Mouse (Mus musculus): ENCODE results near the gene Disp1.

Gene Disp1

DNA sequence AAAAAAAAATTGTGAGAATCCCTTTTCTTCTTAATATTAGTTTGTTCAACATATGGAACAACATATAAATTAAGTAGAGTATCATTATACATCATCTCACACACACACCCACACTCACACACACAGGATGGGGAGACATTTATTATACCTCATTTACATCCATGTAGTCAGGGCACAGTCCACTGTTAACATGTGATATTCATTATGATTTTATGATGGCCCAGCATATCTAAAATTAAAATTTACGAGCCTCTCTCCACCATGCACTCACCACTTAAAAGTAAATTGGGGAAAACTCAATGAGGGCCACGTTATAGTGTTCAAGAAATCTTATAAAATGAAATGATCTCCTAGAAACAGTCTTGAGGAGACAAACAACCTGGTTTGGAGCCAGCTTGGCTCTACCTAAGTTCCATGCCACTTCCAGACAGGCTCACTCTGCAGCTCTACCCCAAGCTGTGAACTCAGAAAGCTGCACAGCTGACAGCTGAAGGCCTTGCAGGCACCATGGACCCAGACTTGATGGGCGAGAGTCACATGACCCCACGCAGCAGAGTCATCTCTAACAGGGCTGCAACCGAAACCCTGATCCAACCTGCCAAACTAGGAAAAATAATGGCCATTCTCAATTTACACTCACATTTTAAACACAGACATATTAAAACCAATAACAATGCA lies 57.7 kb downstream of the Disp1 start:
- no peak for DNase-seq (ENCODE audit: low spot score in 2 of 2)

DNA sequence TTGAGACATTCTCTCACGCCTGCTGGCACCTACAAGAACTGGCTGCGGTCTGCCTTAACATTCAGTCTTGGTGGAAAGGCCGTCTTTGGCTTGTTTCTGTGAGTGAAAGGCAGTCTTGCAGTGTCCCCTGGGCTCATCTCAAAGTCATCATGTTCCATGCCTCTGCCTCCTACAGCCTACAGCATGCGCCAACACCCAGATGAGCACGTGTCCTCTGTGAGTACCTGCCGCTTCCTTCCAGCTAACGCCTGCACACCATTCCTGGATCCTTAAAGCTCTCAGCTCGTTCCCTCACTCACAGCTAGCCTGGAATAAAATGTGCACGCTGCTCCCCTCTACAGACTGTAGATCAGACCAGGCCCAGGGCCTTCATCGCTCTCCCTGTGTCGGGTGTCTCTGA lies 60.3 kb downstream of the Disp1 start:
- no peak for DNase-seq (ENCODE audit: low spot score in 2 of 2)

GRCm38 (mm10) chr1:183160188-183160587 lies 61.1 kb downstream of the Disp1 start:
- no peak for DNase-seq (ENCODE audit: low spot score in 2 of 2)

- no peak for DNase-seq (ENCODE audit: low spot score in 2 of 2)
Observed at GRCm38 (mm10) chr1:183159183-183159582, 62.1 kb downstream of the Disp1 start.

GRCm38 (mm10) chr1:183155600-183155999 lies 65.7 kb downstream of the Disp1 start:
- no peak for DNase-seq (ENCODE audit: low spot score in 2 of 2)

DNA sequence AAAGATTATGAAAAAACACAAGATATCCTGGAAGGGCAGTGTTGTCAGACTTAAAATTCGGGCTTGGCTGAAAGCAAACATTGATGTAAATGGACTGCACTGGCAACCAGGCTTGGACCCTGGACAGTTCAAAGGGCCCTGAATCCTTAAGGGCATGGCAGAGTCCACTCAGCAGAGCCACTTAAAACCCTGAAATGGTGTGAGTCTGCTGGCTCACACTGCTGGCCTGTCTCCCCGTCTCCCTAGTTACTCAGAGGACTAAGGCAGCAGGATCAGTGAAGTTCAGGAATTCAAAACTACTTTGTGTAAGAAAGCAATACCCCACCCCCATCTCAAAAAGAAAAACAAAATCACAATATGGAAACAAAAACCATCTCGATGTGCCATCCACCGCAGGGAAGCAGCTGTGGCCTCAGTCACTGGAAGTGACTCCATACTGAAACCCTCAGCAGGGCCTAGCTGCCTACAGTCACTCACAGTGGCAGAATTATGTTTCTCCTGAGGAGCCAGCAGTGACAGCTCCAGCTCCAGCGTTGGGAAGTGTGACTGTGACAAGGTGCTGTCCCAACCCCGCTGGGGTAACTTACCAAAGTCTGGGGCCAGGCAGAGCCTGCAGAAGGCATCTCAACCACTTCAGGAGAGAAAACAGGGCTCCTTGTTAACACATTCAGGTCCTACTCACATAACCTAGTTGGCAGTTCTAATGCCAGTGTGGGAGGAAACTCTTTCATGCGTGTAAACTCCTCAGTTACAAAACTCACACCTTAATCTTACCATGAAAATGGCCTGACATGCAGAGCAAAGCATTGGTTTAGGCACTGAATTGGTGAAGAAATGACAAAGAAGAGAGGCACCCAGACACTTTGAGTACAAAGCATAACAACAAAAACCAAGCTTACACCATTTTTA lies 66.8 kb downstream of the Disp1 start:
- no peak for DNase-seq (ENCODE audit: low spot score in 2 of 2)

GRCm38 (mm10) chr1:183153354-183153753 lies 68.0 kb downstream of the Disp1 start:
- DNase-seq (ENCODE audit: low spot score in 2 of 2), result no peak

GRCm38 (mm10) chr1:183151510-183152319 lies 69.6 kb downstream of the Disp1 start:
- DNase-seq (ENCODE audit: low spot score in 2 of 2), result peak; percentile 44 to 68

- DNase-seq (ENCODE audit: low spot score in 2 of 2), result no peak
Observed at GRCm38 (mm10) chr1:183150379-183150840, 70.9 kb downstream of the Disp1 start.

DNA sequence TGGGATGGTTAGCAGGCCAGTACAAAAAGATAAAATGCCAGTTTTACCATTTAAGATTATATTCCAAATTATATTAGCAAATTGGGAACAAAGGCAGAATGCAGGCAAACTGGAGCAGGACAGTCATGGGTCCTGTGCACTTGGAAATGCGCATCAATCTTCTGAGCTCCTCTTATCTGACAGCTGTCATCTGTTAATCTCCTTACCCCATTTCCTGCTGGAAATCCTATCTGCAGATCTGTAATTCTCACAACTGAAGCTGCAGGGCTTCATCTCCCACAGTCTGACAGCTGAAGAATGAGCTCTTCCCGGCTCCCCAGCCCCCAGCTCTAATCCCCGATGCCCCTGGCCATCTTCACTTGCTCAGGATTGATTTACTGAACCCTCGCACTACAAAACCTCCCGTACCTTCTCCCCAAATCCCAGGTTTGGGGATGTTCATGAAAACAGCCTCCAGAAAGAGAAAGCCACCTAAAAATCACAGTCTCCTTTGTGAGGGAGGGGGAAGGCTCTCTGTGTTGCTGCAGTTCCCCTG lies 71.7 kb downstream of the Disp1 start:
- DNase-seq (ENCODE audit: low spot score in 2 of 2), result no peak

DNA sequence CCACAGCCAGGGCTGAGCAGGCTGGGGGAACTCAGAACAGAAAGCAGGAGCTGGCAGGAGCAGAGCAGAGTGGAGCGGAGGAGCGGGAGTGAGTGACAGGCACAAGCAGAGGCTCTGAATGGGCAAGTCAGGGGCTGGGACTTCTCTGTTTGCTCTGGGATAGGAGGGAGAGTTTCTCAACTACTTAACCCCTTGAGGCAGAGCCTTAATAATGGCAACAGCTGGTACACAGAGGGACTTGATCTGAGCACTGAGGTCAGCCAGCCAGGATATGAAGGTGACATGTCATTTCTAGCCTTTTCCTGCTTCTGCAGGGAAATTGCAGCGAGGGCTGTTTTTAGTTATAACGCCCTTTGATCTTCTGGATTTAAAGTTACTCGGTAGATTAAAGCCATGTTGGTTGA lies 73.9 kb downstream of the Disp1 start:
- no peak for DNase-seq (ENCODE audit: low spot score in 2 of 2)

- DNase-seq (ENCODE audit: low spot score in 2 of 2), result no peak
Observed at GRCm38 (mm10) chr1:183146795-183147194, 74.5 kb downstream of the Disp1 start.

DNA sequence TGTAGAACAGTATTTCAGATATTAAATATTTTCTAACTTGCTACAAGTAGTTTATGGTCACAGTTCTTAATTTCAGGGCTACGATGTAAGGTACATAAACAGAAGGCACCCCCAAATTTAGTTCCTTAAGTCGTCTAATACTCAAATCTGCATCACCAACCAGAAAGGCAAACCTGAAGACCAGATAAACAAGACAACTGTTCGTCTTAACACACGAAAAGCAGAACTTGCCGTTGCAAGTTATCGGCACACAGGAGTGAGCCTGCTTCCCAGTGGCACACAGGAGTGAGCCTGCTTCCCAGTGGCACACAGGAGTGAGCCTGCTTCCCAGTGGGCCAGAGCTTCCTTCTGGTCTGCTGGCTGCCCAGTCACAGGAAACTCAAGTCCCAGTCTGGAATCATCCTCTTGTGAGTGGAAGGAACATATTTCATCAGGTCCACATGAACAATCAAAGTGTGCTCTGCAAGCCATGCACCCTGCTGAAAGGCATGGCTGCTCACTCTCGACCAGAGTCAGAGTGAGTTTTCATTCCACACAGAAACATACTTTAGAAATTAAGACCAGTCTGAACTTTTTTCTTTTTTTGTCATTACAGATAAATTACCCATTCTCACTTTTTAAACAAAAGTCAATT lies 75.1 kb downstream of the Disp1 start:
- DNase-seq (ENCODE audit: low spot score in 2 of 2), result no peak

DNA sequence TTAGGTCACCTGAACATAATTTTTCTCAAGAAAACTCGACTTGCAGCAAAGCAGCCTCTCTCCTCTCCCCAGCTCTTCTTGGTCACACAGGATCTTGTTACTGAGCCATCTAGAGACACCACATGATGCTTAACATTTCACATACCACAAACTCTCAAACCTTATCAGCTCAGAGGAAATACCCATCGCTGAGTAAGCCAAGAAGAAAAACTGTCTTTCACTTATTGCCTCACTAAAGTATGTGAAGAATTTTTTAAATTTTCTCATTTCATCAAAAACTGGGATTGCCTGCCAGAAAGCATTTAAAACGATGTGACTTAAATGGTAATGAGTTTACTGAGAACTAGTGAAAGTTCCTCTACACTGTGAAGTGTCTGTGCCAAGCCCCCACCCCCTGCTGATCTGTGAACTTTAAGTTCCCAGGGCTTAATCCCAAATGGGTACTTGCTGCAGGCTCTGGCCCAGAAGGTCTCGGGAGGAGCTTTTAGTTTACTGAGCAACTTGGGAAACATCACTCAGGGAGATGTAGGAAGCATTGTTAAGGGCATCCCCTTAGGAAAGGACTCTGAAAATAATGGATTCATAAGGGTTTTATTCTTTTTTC lies 76.6 kb downstream of the Disp1 start:
- DNase-seq (ENCODE audit: low spot score in 2 of 2), result no peak

GRCm38 (mm10) chr1:183143246-183143645 lies 78.1 kb downstream of the Disp1 start:
- DNase-seq (ENCODE audit: low spot score in 2 of 2), result no peak

DNA sequence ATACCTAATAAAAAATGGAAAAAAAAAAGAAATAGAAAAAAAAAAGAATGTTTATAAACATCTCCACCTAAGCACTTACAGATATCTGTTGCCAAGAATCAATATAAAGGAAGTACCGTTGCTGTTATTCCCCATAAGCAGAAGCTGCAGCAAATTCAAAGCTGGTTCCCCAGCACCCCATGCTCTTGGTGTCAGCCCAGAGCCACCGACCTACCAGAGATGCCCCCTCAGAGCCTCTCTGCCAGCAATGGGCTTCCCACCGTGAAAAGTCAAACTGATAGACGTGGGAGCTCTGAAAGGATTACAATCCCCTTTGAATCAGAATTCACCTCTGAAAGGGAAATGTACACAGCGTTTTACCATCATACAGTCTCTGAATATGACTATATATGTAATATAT lies 78.8 kb downstream of the Disp1 start:
- DNase-seq (ENCODE audit: low spot score in 2 of 2), result no peak

- no peak for DNase-seq (ENCODE audit: low spot score in 2 of 2)
Observed at GRCm38 (mm10) chr1:183141329-183141728, 80.0 kb downstream of the Disp1 start.

DNA sequence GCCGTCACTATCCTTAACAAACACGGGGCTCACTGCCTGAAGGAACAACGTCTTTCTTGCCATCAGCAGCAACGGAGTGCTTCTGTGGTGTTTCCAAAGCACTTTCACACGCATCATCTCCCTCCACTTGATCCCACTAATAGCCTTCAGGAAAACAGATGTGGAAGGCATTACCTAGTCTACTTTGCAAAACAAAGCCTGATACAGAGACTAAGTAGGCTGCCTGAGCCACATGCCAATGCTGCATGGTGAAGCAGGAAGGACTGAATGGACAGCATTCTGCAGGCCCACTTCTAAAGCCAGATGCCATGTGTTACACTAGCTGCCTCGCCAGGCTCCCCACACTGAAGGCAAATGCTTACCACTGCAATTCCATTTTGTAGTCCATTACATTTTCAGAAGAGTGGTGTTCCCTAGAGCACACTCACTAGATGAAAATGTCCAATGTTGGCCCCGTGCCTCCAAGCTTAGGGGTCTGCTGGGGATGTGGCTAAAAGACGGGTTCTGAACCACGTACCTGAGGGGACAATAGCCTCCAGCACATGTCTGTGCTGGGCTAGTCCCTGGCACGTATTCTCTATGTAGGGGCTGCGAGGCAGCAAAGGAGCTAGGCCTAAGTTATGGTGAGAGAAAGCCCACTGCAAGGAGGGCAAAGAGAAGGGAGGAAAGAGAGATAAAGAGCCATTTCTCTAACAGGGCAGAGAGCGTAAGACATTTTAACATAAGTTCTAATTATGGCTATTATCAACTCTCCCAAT lies 80.6 kb downstream of the Disp1 start:
- no peak for DNase-seq (ENCODE audit: low spot score in 2 of 2)

GRCm38 (mm10) chr1:183138088-183138487 lies 83.2 kb downstream of the Disp1 start:
- DNase-seq (ENCODE audit: low spot score in 2 of 2), result no peak

- peak in 1 of 2 experiments; percentile 31 for DNase-seq (ENCODE audit: low spot score in 2 of 2)
Observed at GRCm38 (mm10) chr1:183134427-183134826, 86.9 kb downstream of the Disp1 start.

All from left cerebral cortex, adult 9 months (tissue).